Mouse (Mus musculus) cortical plate, adult 2 months (tissue): ENCODE measurements around the gene Fam216a. TPM values are rescaled to one million over a fixed set of nuclear protein-coding genes. Genes with fewer than 3 reads are reported as not detected.

Experiments used
- H3K27ac ChIP-seq: fragments of 200-500 bp; 2 replicates; pipeline ENCODE4 v1.5.1; 2012; ENCODE audit warnings: low read length, control low read depth, inconsistent platforms; ENCODE audit not compliant: insufficient read depth
- H3K4me1 ChIP-seq: fragments of 200-500 bp; 2 replicates; pipeline ENCODE4 v1.6.1; 2011; ENCODE audit warnings: low read length; ENCODE audit not compliant: control insufficient read depth, insufficient read depth
- H3K4me3 ChIP-seq: fragments of 200-500 bp; 2 replicates; pipeline ENCODE4 v1.5.1; 2011; ENCODE audit warnings: mild to moderate bottlenecking, low read length, control low read depth; ENCODE audit not compliant: insufficient read depth
- CTCF ChIP-seq: fragments of 200-500 bp; IDR thresholded peaks from 2 replicates; pipeline ENCODE4 v1.5.1; 2011; ENCODE audit warnings: mild to moderate bottlenecking, control low read depth, low read length; ENCODE audit not compliant: insufficient read depth; ENCODE audit errors: extremely low read depth
- POLR2A ChIP-seq: fragments of 200-500 bp; IDR thresholded peaks from 2 replicates; pipeline ENCODE4 v1.6.1; 2011; ENCODE audit warnings: mild to moderate bottlenecking, low read length, control low read depth; ENCODE audit not compliant: insufficient read depth; ENCODE audit errors: extremely low read depth
- polyA plus RNA-seq: library from polyadenylated mRNA; depleted of rRNA; stranded (reverse); fragments of >200 nt; gene quantifications from 2 replicates; pipeline ENCODE4 v1.2.3, GENCODE M21; 2012

The Fam216a gene
- polyA plus RNA-seq, 1 experiment, result 98.2 TPM

DNA sequence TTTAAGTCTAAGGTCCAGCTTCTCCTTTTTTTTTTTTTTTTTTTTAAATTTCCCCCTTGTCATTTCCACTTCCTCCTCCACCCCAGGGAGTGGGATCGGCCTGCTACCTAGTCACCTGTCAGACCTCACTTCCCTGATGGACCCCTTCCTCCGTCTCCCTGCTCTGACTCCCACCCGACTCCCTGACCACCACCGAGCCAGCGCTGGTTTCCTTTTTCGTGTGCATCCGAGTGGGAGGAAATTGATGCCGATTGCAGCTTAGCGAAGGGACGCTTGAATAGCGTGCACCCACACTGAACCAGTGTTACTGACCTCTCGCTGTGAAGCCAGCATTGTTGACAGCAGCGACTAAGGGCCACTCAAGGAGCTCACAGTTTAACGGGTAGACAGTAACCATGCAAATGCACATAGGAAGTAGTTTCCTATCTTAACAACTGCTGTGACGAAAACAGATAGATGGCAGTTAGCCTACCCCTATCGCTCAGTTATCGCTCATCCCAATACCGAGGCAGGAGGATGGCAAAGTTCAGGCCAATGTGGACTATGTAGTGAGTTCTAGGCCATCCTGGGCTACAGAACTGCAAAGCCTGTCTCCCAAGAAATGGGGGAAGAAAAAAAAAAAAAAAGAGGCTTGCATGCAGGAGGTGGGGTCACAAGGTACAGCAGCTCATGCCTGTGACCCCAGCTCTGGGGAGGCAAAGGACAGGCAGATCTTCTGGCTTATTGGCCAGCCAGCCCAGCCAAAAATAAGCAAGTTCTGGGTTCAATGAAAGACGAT, 20.3 kb upstream of the Fam216a start:
- Histone ChIP-seq H3K4me3 (peak overlapping the region; percentile 89), H3K4me1 (peaks cover 4% of the 10 kb centered on the region; the same call in 1 of the 2 replicates), H3K27ac (0 out of 2 replicates have a peak overlapping the region, but pooled peaks have one; percentile 2)
- no peak for TF ChIP-seq POLR2A
- no peak for TF ChIP-seq CTCF

- peak within 1 kb of the TSS; percentile 89 for H3K4me3 ChIP-seq
- peaks cover 4% of the 10 kb centered on the region; the same call in 1 of the 2 replicates for H3K4me1 ChIP-seq
- TF ChIP-seq POLR2A (peak; percentile 92), CTCF (peak; percentile 84)
- 0 out of 2 replicates have a peak within 1 kb of the TSS, but pooled peaks have one; percentile 2 for H3K27ac ChIP-seq
These were observed 19.6 kb upstream of the Fam216a start, which contains the start of gene Arpc3 for GRCm38 (mm10) chr5:122391786-122392180. Arpc3 (plus strand) TSS chr5:122391878.

DNA sequence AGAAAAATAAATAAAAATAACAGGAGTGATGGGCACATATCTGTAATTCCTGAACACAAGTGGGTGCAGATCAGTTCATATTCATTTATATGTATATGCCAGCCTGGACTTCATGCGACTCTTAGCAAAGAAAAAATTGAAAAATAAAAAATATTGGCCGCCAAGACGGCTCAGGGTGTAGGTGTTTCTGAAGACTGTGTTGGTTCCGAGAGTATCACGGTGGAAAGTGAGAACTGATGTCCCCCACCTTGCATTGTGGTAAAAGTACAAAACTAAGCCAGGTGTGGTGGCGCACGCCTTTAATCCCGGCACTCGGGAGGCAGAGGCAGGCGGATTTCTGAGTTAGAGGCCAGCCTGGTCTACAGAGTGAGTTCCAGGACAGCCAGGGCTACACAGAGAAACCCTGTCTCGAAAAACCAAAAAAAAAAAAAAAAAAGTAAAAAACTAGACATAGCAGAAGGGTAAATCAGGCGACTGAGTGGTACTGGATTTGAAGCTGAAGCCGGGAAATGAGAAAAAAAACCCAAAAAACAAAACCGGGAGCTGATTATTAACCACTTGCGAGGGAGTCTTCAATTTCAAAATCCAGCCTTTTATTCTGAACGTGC, 19.1 kb upstream of the Fam216a start:
- peak overlapping the region; percentile 89 for H3K4me3 ChIP-seq
- peaks cover 4% of the 10 kb centered on the region; the same call in 1 of the 2 replicates for H3K4me1 ChIP-seq
- TF ChIP-seq POLR2A (no peak), CTCF (no peak)
- H3K27ac ChIP-seq, result no peak overlapping the region

GRCm38 (mm10) chr5:122390671-122391070, 18.5 kb upstream of the Fam216a start:
- no peak overlapping the region for H3K27ac ChIP-seq
- no peak overlapping the region for H3K4me3 ChIP-seq
- peaks cover 4% of the 10 kb centered on the region; the same call in 1 of the 2 replicates for H3K4me1 ChIP-seq
- TF ChIP-seq CTCF (no peak), POLR2A (no peak)

- no peak overlapping the region for H3K4me3 ChIP-seq
- no peak for TF ChIP-seq POLR2A
- no peak for TF ChIP-seq CTCF
- no peak overlapping the region for H3K27ac ChIP-seq
- H3K4me1 ChIP-seq, result peaks cover 1% of the 10 kb centered on the region; the same call in 1 of the 2 replicates
These were observed 17.8 kb upstream of the Fam216a start for GRCm38 (mm10) chr5:122390006-122390405.

DNA sequence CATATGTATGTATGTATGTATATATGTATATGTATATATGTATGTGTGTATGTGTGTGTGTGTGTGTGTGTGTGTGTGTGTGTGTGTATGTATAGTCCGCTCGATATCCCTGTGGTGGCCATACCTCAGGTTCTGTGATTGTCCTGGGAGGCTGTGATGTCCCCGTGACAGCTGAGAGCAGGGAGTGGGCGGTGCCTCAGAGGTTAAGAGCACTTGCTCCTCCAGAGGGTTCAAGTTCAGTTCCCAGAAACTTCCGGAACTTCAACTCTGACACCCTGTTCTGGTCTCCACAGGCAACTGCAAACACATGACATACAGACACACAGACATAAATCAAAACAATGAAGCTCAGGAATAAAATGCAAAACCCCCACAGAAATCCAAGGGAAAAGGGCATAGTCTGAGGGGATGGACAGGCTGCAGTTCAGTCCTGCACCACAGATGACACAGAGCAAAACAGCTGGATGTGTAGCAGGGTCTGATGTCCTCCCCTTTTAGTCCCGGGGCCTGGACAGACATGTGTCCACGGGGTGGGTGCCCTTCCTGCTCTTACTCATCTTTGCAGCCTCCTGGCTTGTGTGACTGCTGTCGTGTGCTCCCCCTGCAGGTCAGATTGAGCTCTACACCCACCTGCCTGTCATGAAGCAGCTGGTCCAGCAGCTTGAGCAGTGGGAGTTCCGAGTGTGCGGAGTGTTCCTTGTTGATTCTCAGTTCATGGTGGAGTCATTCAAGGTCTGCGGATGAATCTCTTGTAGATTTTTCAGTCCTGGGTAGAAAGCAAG, 7.4 kb upstream of the Fam216a start:
- Histone ChIP-seq H3K27ac (no peak overlapping the region), H3K4me3 (no peak overlapping the region), H3K4me1 (no peaks in the 10 kb centered on the region)
- TF ChIP-seq POLR2A (no peak), CTCF (peak; percentile 93)

DNA sequence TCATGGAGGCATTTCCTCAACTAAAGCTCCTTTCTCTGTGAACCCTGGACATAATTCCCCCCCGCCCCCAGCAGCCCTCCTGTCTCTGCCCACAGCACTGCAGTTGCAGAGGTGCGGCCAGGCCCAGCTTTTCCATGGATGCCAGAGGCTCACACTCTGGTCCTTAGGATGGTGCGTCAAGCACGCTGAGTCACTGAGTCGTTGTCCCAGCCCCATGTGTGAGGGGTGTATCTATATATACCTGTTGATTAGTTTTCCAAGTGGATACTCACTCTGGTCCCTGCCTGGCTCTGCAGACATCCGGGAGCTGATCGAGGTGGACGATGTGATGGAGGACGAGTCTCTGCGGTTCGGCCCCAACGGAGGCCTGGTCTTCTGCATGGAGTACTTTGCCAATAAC, 6.0 kb upstream of the Fam216a start:
- TF ChIP-seq POLR2A, result no peak
- TF ChIP-seq CTCF, result no peak
- Histone ChIP-seq H3K4me3 (no peak overlapping the region), H3K27ac (no peak overlapping the region), H3K4me1 (no peaks in the 10 kb centered on the region)

DNA sequence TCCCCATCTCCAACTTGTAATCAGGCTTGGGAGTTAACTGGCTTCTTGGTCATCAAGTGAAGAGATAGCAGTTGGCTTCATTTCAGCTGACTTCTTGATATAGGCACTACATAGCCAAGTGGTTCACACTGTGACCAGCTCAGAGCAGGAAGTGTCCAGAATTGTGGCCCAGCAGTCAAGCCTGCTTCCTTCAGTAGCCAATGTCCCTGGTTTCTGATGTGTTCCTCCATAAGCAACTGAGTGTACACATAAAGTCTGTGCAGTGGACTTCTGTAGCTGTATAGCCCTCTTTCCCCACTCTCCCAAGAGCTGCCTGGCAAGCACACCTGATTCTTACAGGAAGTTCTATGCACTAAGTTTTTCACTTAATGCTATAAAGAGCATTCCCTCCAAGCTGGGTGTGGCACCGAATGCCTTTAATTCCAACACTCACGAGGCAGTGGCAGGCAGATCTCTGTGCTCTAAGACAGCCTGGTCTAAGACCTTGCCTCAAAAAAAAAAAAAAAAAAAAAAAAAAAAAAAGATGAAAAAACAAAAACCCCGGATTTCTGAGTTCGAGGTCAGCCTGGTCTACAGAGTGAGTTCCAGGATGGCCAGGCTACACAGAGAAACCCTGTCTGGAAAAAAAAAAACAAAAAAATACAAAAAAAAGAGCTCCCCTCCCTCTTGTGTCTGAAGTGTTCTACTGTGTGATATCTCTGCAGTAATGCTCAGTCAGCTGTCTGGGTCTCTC, 5.1 kb upstream of the Fam216a start:
- Histone ChIP-seq H3K4me1 (no peaks in the 10 kb centered on the region), H3K27ac (no peak overlapping the region), H3K4me3 (no peak overlapping the region)
- TF ChIP-seq POLR2A (no peak), CTCF (no peak)

DNA sequence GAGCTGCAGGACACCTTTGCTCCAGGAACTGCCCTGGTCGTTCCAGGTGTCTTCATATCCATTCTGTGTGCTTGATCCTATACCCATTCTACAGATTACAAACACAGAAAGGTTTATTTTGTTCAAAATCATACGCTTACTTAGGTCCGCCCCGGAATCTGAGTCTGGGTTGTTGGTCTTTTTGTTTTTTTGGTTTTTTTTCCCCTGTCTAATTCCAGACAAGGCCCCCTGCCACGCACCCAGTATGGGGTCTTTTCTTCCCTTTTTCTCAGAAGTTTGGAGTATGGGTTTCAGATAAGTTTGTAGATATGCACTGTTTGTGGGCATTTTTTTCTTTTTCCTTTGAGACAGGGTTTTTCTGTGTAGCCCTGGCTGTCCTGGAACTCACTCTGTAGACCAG, 714 bp upstream of the Fam216a start:
- TF ChIP-seq CTCF (no peak), POLR2A (no peak)
- H3K4me3 ChIP-seq, result peak overlapping the region; percentile 75

More for the DNA sequence above, 714 bp upstream of the Fam216a start:
- H3K4me1 ChIP-seq, result peaks cover 2% of the 10 kb centered on the region; the same call in 1 of the 2 replicates
- H3K27ac ChIP-seq, result no peak overlapping the region
